Mouse (Mus musculus) cortical plate, adult 2 months (tissue): ENCODE results near the gene Klf11. TPM values are rescaled to one million over a fixed set of nuclear protein-coding genes. Genes with fewer than 3 reads are reported as not detected.

Source experiments
- H3K27ac ChIP-seq: fragments of 200-500 bp; 2 replicates; pipeline ENCODE4 v1.5.1; 2012; ENCODE audit warnings: low read length, control low read depth, inconsistent platforms; ENCODE audit not compliant: insufficient read depth
- H3K4me1 ChIP-seq: fragments of 200-500 bp; 2 replicates; pipeline ENCODE4 v1.6.1; 2011; ENCODE audit warnings: low read length; ENCODE audit not compliant: control insufficient read depth, insufficient read depth
- H3K4me3 ChIP-seq: fragments of 200-500 bp; 2 replicates; pipeline ENCODE4 v1.5.1; 2011; ENCODE audit warnings: mild to moderate bottlenecking, low read length, control low read depth; ENCODE audit not compliant: insufficient read depth
- CTCF ChIP-seq: fragments of 200-500 bp; IDR thresholded peaks from 2 replicates; pipeline ENCODE4 v1.5.1; 2011; ENCODE audit warnings: mild to moderate bottlenecking, control low read depth, low read length; ENCODE audit not compliant: insufficient read depth; ENCODE audit errors: extremely low read depth
- POLR2A ChIP-seq: fragments of 200-500 bp; IDR thresholded peaks from 2 replicates; pipeline ENCODE4 v1.6.1; 2011; ENCODE audit warnings: mild to moderate bottlenecking, low read length, control low read depth; ENCODE audit not compliant: insufficient read depth; ENCODE audit errors: extremely low read depth
- polyA plus RNA-seq: library from polyadenylated mRNA; depleted of rRNA; stranded (reverse); fragments of >200 nt; gene quantifications from 2 replicates; pipeline ENCODE4 v1.2.3, GENCODE M21; 2012

Klf11 gene
- polyA plus RNA-seq, 1 experiment: 6.7 TPM

DNA sequence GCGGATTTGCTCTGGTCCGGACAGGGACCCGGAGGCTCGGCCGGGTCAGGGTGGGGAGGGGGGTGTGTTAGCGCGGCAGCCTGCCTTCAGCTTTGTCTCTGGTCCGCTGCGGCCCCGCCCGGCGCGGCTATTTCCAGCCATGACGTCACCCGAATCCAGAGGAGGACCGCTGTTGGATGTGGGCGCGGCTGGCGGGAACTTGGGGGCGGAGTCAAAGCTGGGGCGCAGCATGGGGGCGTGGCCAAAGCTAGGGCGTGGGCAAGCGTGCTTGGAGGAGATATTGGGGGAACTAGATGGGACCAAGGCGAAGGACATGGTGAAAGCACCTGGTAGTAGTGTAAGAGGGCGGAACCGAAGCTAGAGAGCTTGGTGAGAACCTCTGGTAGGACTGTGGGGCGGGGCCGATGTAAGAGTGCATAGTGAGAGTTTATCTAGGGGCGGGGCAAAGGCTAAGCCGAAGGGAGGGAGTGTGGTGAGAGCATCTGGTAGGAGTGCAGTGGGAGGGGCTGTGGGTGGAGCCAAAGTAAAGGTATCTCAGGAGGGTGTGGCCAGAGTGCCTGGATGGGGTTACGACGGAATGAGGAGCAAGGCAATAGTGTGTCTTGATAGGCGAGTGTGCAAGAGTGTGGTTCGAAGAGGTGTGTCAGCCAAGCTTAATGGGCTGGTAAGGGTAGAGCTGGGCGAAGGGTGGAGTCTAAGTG, 718 bp downstream of the Klf11 start:
- Histone ChIP-seq H3K4me3 (peak overlapping the region; percentile 68), H3K27ac (peak overlapping the region; percentile 98), H3K4me1 (peaks cover 5% of the 10 kb centered on the region)
- TF ChIP-seq CTCF: no peak
- TF ChIP-seq POLR2A: no peak

GRCm38 (mm10) chr12:24654065-24654862, 3.2 kb downstream of the Klf11 start:
- TF ChIP-seq CTCF (no peak), POLR2A (no peak)
- H3K27ac ChIP-seq: no peak overlapping the region
- H3K4me3 ChIP-seq: no peak overlapping the region
- peaks cover 7% of the 10 kb centered on the region for H3K4me1 ChIP-seq

DNA sequence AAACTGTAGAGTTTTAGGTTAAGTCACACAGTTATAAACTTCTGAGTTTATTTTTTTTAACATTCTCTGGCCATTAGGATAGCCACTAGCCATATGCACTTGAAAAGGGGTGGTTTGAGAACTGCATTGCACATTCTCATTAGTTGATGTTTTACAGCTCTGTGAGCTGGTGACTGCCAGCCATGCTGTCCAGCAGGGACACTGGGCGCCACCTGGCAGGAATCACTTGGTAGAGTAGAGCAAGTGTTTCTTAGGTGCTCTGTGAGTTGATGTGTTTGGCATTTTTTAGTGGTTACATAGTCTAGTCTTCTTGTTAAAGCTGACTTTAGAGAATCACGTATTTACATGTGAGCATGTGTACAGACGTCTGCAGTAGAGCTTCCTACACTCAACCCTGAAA, 5.4 kb downstream of the Klf11 start:
- peaks cover 4% of the 10 kb centered on the region for H3K4me1 ChIP-seq
- TF ChIP-seq CTCF (no peak), POLR2A (no peak)
- H3K4me3 ChIP-seq: no peak overlapping the region
- no peak overlapping the region for H3K27ac ChIP-seq

- H3K27ac ChIP-seq: no peak overlapping the region
- TF ChIP-seq POLR2A (no peak), CTCF (no peak)
- peaks cover 1% of the 10 kb centered on the region; the same call in 1 of the 2 replicates for H3K4me1 ChIP-seq
- no peak overlapping the region for H3K4me3 ChIP-seq
These were observed 7.9 kb downstream of the Klf11 start for GRCm38 (mm10) chr12:24658998-24659397.

GRCm38 (mm10) chr12:24659923-24660322, 8.8 kb downstream of the Klf11 start:
- Histone ChIP-seq H3K4me1 (peaks cover 1% of the 10 kb centered on the region; the same call in 1 of the 2 replicates), H3K27ac (no peak overlapping the region), H3K4me3 (no peak overlapping the region)
- TF ChIP-seq POLR2A: no peak
- TF ChIP-seq CTCF: no peak

DNA sequence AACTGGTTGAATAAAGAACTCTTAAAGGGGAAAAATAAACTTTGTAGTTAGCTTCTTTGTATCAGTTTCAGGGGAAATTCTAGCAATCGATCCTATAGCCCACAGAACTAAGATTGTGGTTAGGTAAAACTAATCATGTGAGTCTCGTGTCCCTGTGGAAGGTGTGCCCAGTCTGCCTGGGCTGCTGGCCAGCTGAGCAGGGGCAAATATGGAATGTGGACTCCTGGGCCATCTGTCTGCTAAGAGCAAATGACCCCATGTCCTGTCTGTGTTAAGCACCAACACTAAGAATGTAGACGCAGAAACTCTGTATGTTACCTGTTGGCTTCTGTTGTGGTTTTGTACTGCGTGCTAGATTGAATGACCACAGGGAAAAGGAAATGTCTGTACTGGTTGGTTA, 10.0 kb downstream of the Klf11 start:
- Histone ChIP-seq H3K4me1 (peaks cover 1% of the 10 kb centered on the region; the same call in 1 of the 2 replicates), H3K4me3 (no peak overlapping the region), H3K27ac (no peak overlapping the region)
- TF ChIP-seq POLR2A (no peak), CTCF (no peak)

DNA sequence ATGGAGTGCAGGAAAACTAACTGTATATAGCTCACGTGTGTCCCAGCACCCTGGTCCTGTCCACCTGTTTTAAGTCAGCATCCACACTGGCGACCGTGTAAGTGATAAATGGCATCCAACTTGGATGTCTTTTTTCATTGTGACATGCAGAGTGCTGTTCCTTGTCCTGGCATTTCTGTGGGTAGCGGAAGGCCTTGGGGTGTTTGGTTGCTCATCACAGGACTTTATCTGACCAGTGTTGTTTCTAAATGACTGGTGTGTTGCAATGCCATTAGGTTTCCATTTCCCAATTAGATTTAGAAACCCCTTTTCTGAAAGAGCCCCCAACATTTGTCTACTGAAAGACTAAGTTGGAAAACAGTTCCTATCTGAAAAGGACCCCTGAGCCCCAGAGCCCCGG, 11.1 kb downstream of the Klf11 start:
- TF ChIP-seq CTCF (no peak), POLR2A (no peak)
- H3K4me1 ChIP-seq: peaks cover 1% of the 10 kb centered on the region; the same call in 1 of the 2 replicates

DNA sequence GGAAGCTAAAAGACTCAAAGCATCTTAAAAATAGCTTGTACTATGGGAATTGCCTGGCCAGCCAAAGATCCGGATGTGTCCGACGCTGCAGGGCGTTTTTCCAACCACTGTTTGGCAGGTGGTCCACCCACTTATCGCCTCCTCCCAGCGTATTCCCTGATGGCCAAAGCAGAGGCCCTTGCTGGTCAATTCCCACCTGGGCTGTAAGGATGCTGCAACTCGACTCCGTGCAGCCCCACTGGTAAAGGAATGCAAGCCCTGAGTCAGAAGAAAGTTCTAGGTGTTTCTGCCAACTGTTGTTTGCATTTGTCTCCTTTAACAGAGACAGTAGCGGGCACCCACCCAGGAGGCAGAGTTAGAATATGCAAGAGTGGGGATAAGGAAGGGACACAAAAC, 29.0 kb downstream of the Klf11 start:
- TF ChIP-seq POLR2A: no peak
- no peak for TF ChIP-seq CTCF
- Histone ChIP-seq H3K4me1 (peaks cover 6% of the 10 kb centered on the region), H3K4me3 (peak overlapping the region; percentile 28), H3K27ac (0 out of 2 replicates have a peak overlapping the region, but pooled peaks have one; percentile 68)

More for the DNA sequence above, 11.1 kb downstream of the Klf11 start:
- no peak overlapping the region for H3K27ac ChIP-seq
- H3K4me3 ChIP-seq: no peak overlapping the region

DNA sequence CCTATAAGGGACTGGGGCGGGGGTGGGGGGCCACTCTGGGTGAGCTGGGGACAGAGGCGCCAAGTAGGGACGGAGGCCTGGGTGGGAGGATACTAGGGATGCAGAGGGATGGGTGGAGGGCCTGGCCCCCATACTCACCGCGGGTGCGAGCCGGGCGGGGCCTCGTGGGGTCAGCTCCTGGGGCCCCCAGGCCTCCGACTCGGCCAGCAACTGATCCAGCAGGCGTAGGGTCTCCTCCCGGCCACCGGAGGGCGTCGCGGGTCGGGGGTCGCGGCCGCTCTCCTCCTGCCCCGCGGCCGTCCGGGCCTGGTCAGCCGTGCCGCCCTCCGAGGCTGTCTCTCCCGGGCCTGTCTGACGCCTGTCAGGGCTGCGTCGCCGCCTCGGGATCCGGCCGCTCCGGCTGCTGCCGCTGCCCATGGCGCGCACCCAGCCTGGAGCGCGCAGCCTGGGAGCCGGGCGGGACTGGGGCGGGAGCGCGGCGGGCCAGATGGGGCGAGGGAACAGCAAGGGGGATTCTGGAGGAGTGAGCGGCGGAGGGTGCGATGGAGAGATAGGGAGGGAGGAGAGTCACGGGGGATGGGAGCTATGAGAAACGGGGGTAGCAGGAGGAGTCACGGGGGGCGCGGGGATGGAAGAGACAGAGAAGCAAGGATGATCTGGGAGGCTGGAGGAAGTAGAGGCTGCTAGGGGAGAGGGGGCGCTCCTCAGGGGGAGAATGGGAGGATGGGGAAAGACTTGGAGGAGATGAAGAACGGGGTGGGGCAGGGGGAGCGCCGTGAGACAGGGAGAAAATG, 29.6 kb downstream of the Klf11 start:
- Histone ChIP-seq H3K4me3 (peak overlapping the region; percentile 28), H3K4me1 (peaks cover 6% of the 10 kb centered on the region), H3K27ac (peak overlapping the region; percentile 83)
- no peak for TF ChIP-seq POLR2A
- no peak for TF ChIP-seq CTCF
